In the genomic region with DNA sequence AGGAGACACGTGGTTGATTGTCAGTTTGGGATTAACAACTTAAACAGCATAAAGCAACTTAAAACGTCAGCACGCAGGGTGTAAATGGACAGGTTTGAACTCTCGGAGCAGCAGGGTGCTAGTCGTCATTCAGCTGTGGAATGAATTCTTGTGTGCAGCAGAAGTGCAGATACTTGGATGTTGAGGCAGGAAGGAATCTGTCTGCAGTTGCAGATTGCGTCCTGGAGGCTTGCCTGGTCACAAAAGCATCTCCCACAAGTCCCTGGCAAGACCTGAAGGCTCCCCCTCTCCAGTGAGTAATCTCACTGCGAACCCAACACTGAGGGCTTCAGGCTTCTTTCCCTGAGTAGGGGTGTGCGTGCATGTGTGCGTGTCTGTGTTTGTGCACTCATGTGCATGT, we compare ENCODE assay signal across 20 mouse cellular contexts. TPM values are rescaled to one million over a fixed set of nuclear protein-coding genes. Genes with fewer than 3 reads are reported as not detected.
A peak's percentile ranks its signal among the peaks of the same experiment; 100 is the strongest.
DNase-seq lines count a peak whose midpoint lies in the region; ATAC-seq and TF ChIP-seq lines count a peak whose summit lies in the region.
"Had no signal": no experiment of that assay in that cellular context is flagged by ENCODE, and none has a peak within 500 bp of the region (broad histone marks: within the 10 kb centered on the region; RNA-seq: fewer than 3 reads in every experiment).

No protein-coding gene starts in this region.

- TF ChIP-seq CTCF in heart, postnatal 0 days (IDR thresholded peaks at IDR 0.05; ENCODE audit: low read depth), result no peak
- no peak for TF ChIP-seq CTCF in embryonic fibroblast, embryonic 13.5 days (IDR thresholded peaks at IDR 0.05; ENCODE audit: borderline replicate concordance, insufficient read depth, low read length)

- WGBS in heart, embryonic 12.5 days, result 38% methylated on average over 9 of the region's 9 CpGs
- 39% methylated on average over 9 of the region's 9 CpGs for WGBS in heart, postnatal 0 days

- ATAC-seq in heart, embryonic 12.5 days (ENCODE audit: insufficient number of reproducible peaks, low FRiP score), result no peak
- ATAC-seq in heart, postnatal 0 days (ENCODE audit: insufficient read depth, low read depth), result peak; percentile 31; the same call in 1 of the 2 replicates
- ATAC-seq: forebrain, embryonic 14.5 days had no signal

- H3K27me3 ChIP-seq in heart, embryonic 12.5 days (replicated peaks), result no peaks in the 10 kb centered on the region
- H3K27me3 ChIP-seq in heart, postnatal 0 days (ENCODE audit: control insufficient read depth, insufficient read depth, low read length), result no peaks in the 10 kb centered on the region
- H3K27me3 ChIP-seq: kidney, embryonic 15.5 days had no signal

- TF ChIP-seq POLR2A in embryonic fibroblast, embryonic 13.5 days (IDR thresholded peaks at IDR 0.05; ENCODE audit: low read depth, low read length), result no peak

- TF ChIP-seq EP300 in heart, postnatal 0 days (IDR thresholded peaks at IDR 0.05; ENCODE audit: low read depth), result no peak

- no peaks in the 10 kb centered on the region for H3K9me3 ChIP-seq in heart, embryonic 12.5 days (replicated peaks)
- no peaks in the 10 kb centered on the region for H3K9me3 ChIP-seq in heart, postnatal 0 days (replicated peaks; ENCODE audit: control insufficient read depth, low read length)
- H3K9me3 ChIP-seq: embryonic facial prominence, embryonic 10.5 days; forebrain, embryonic 10.5 days; hindbrain, embryonic 10.5 days; kidney, embryonic 15.5 days had no signal

- no peak overlapping the region for H3K9ac ChIP-seq in heart, embryonic 12.5 days
- no peak overlapping the region for H3K9ac ChIP-seq in heart, postnatal 0 days (replicated peaks; ENCODE audit: low read depth, low read length)
- H3K9ac ChIP-seq: hindbrain, embryonic 14.5 days; kidney, embryonic 15.5 days had no signal

- DNase-seq in heart, adult 11 months, result no peak
- DNase-seq in heart, postnatal 0 days (ENCODE audit: low spot score), result peak; percentile 40
- DNase-seq in heart, postnatal 36 days, result no peak
- peak; percentile 50 for DNase-seq in Muller cell, postnatal 12 days (ENCODE audit: inconsistent ontology term)
- no peak for DNase-seq in gastrocnemius, postnatal 4 days (ENCODE audit: low spot score in 2 of 2)
- DNase-seq: adrenal gland, adult 2 months; adrenal gland, postnatal 25 days; cerebellum, adult 2 months; cerebellum, postnatal 10 days; gastrocnemius, postnatal 10 days; kidney, adult 2 months had no signal

- no peak overlapping the region for H3K4me2 ChIP-seq in heart, embryonic 12.5 days
- H3K4me2 ChIP-seq in heart, postnatal 0 days (ENCODE audit: low read depth, low read length), result no peak overlapping the region
- H3K4me2 ChIP-seq: hindbrain, embryonic 14.5 days; kidney, embryonic 15.5 days had no signal

- no peaks in the 10 kb centered on the region for H3K36me3 ChIP-seq in heart, embryonic 12.5 days
- H3K36me3 ChIP-seq in heart, postnatal 0 days (replicated peaks; ENCODE audit: control insufficient read depth, insufficient read depth, low read length), result no peaks in the 10 kb centered on the region
- H3K36me3 ChIP-seq: embryonic facial prominence, embryonic 10.5 days; forebrain, embryonic 10.5 days; hindbrain, embryonic 10.5 days; kidney, embryonic 15.5 days had no signal

- H3K4me3 ChIP-seq in heart, embryonic 12.5 days, result no peak overlapping the region
- no peak overlapping the region for H3K4me3 ChIP-seq in heart, postnatal 0 days (ENCODE audit: low read depth, low read length)
- no peak overlapping the region for H3K4me3 ChIP-seq in embryonic fibroblast, embryonic 13.5 days (ENCODE audit: insufficient read depth, low read length)
- H3K4me3 ChIP-seq: embryonic facial prominence, embryonic 10.5 days; erythroblast, embryonic 14.5 days; forebrain, embryonic 10.5 days; hindbrain, embryonic 10.5 days; kidney, embryonic 15.5 days had no signal

- H3K4me1 ChIP-seq in heart, embryonic 12.5 days (replicated peaks), result peaks cover 92% of the 10 kb centered on the region
- H3K4me1 ChIP-seq in heart, postnatal 0 days (ENCODE audit: control insufficient read depth, insufficient read depth), result peaks cover 40% of the 10 kb centered on the region
- peaks cover 16% of the 10 kb centered on the region for H3K4me1 ChIP-seq in embryonic fibroblast, embryonic 13.5 days (ENCODE audit: control insufficient read depth, insufficient read depth, low read length)

- H3K27ac ChIP-seq in heart, embryonic 12.5 days (ENCODE audit: poor library complexity, severe bottlenecking), result peak overlapping the region; percentile 39
- no peak overlapping the region for H3K27ac ChIP-seq in heart, postnatal 0 days (ENCODE audit: low read depth)
- H3K27ac ChIP-seq in embryonic fibroblast, embryonic 13.5 days (ENCODE audit: insufficient read depth, low read length), result 0 out of 2 replicates have a peak overlapping the region, but pooled peaks have one; percentile 21
- H3K27ac ChIP-seq: embryonic facial prominence, embryonic 10.5 days; forebrain, embryonic 10.5 days; hindbrain, embryonic 10.5 days; hindbrain, embryonic 14.5 days; kidney, embryonic 15.5 days had no signal

- intact Hi-C loops in heart, postnatal 36 days (cut with DNase I), result no loop called here

RNA-seq across cellular contexts. Expression of a gene that starts 39.8 kb away (rescaled TPM):
- polyA plus RNA-seq in heart, embryonic 12.5 days (2016; fragmentation: Nextera tagmentation; extraction: Ambion mirVana), result 11.6 and 14.0 TPM in 2 replicates
- 23.5 and 24.5 TPM in 2 replicates for total RNA-seq in heart, postnatal 0 days (2014; rRNA removed; ENCODE audit: low replicate concordance)
- 4.2 TPM in 2 replicates for polyA plus RNA-seq in heart, postnatal 0 days (2015; fragmentation: Nextera tagmentation; extraction: Ambion mirVana)
- total RNA-seq in heart, postnatal 36 days (2021), result 10 to 100 TPM; 30.7 to 31.2 TPM
- polyA plus RNA-seq in embryonic fibroblast, embryonic 13.5 days (2011; ENCODE audit: insufficient read length, low read depth, missing spikeins), result 57.3 and 64.4 TPM in 2 replicates
- 10 to 100 TPM; 19.7 to 22.1 TPM for total RNA-seq in gastrocnemius, postnatal 4 days (2021)
- polyA plus RNA-seq: erythroblast, embryonic 14.5 days had no signal

Comparison
In these comparisons a context has a peak if more than half of its experiments do, and no peak if none do; other contexts are left out.
1. DNase-seq: peak in heart, postnatal 0 days (single experiment) and Muller cell, postnatal 12 days (single experiment); none in heart, adult 11 months (single experiment), heart, postnatal 36 days (0 of 2) and gastrocnemius, postnatal 4 days (0 of 2).